Mouse (Mus musculus): Measurements from ENCODE around the gene Slc16a5.

GRCm38 (mm10) chr11:115521080-115521479, 58.8 kb downstream of the Slc16a5 start:
- no peak for TF ChIP-seq CTCF (IDR thresholded peaks at IDR 0.05; ENCODE audit: extremely low read depth, insufficient read depth, insufficient read length, insufficient replicate concordance)
- TF ChIP-seq POLR2A (IDR thresholded peaks at IDR 0.05; ENCODE audit: low read depth, low read length) = no peak

All from spleen, adult 2 months (tissue).